Mouse (Mus musculus): ENCODE results near the gene 5430419D17Rik. TPM values are rescaled to one million over a fixed set of nuclear protein-coding genes. Genes with fewer than 3 reads are reported as not detected.

Gene 5430419D17Rik
- total RNA-seq, 2 experiments from 2014 or later: not detected

DNA sequence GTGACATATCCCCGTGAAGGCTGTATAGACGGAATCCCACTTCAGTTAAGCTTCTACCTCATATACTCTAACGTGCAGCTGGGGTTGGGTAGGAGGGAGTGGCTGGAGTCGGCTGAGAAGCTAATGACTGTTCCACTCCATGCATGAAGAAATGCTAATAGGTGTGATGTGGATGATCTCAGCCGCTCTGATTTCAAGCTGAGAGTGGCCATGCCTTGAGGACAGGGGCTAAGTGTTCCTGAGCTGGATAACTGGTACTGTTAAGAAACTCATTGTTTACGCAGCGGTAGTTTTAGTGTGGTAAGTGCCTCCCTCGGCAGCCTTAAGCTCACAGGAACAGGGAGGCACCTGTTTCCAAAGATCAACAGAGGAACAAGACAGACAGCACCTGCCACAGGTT lies 129.1 kb downstream of the 5430419D17Rik start:
- ATAC-seq (replicated peaks; ENCODE audit: low FRiP score, poor library complexity, severe bottlenecking): no peak

DNA sequence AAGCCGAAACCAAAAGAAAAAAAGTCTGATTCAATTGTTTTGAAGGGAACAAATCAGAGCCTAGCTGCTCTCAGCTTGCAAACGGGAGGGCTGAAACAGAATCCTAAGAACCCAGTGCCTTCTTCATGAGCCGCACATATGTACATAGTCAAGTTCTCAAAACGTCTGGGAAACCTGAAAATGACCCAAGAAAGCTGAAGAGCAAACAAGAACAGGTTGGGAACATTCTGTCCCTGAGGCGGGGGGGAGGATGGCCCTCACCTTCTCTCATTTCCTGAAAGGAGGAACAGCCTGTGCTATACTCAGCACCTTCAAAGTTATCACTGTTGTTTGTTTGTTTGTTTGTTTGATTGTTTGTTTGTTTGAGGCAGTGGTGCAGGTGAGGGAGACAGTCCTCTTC lies 132.5 kb downstream of the 5430419D17Rik start:
- ATAC-seq (replicated peaks; ENCODE audit: low FRiP score, poor library complexity, severe bottlenecking): no peak

DNA sequence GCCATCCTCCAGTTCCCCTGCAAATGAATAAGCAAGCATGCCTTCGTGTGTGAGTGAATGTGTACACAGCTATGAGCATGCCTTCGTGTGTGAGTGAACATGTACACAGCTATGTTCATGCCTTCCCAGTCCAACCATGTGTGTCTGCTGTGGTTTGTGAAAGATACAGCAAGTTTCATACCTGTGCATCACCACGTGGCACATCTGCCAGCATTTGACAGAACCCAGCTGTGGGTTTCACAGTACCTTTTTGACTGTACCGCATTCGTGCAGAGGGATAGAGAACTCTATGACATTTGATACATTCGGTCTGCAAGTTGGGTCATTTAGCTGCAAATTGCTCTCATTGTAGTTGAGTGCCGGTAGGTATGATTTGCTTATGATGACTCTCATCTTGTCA lies 140.3 kb downstream of the 5430419D17Rik start:
- no peak for ATAC-seq (replicated peaks; ENCODE audit: low FRiP score, poor library complexity, severe bottlenecking)

DNA sequence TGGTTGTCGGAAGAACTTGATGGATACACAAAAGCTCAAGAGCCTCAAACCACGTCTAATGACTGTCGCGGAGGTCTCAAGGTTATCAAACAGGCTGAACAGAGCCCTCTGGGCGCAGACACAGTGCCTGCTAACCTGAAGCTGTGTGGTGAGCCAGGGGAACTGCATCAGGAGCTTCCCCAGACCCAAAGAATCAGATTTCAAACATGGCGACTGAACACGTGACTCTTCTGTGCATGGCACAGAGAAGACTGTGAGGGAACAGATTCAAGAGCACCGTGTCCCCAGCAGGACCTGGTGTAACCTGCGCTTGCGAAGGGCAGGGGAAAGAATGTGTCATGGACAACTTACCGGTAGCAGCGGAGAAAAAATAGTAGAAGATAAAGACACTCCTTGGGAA lies 143.4 kb downstream of the 5430419D17Rik start:
- ATAC-seq (replicated peaks; ENCODE audit: low FRiP score, poor library complexity, severe bottlenecking): no peak

DNA sequence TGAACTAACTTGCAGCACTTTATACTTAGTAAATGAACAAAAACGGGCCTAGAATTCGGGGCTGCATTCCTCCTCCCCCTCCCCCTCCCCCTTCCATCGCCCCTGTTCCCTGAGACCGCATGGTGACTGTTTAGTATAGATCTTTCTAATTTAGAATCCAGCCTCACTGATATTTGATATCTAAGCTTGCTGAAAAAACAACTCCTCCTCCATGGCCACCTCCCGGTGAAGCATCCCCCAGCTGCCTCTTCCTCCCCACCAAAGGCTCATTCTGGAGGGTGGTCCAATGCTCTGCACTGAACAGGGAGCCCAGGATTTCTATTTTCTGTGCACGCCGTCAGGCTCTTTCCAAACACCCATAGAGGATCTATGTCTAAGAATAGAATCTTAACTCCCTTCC lies 144.1 kb downstream of the 5430419D17Rik start:
- no peak for ATAC-seq (replicated peaks; ENCODE audit: low FRiP score, poor library complexity, severe bottlenecking)

DNA sequence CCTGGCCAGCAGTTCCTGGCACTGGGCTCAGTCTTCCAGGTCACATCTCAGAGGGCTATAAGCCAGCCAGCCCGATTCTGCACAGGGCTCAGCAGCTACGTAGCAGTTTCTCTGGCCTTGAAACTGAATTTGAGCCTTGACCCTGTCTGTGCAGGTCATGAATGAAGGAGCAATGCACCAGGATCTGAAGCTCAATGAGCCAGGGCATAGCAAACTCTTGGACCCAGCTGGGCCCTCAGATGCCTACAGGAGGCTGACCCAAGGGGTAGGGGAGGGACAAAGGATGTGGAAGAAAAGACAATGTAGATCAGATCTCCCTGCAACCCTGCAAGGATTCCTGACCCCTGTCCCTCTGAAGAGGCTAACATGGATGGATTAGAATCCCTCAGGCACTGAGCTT lies 148.0 kb downstream of the 5430419D17Rik start, which contains the start of gene Cuzd1:
Gene Cuzd1 (minus strand): TSS at position 101 of the 400 bp plus-strand sequence.
- ATAC-seq (replicated peaks; ENCODE audit: low FRiP score, poor library complexity, severe bottlenecking): no peak

DNA sequence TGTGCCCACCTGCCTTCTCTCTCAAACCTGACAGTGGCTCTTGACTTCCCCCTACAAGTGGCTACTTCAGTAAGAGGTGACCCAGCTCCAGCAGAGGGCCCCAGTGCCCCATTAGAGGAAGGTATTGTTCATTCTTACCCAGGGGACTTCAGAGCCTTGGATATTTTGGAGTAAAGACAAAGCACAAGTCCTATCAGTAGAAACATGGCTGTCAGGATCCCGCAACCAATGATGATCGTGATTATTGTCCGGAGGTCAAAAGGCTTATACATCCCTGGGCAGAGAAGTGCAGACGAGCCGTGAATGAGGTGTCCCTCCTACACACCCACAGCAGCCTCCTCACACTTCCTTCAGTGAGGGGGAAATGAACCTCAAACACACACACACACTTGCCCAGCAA lies 152.9 kb downstream of the 5430419D17Rik start:
- ATAC-seq (replicated peaks; ENCODE audit: low FRiP score, poor library complexity, severe bottlenecking): no peak

DNA sequence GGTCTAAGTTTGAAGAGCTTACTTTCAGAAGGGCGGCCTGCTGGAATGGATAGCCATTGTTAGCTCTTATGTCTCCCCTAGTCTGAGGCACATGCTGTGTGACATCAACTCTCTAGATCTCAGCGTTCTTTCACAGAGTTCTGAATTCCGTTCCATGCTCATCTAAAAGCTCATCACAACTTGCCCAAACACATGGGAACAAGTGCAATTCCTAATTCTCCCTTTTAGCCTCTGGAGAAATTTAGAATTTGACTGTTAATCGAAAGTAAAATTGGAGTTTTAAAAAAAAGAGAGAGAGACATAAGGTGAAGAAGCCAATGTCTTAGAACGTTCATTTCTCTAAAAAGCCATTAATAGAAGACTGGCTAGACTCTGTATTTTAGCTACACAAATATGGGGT lies 155.2 kb downstream of the 5430419D17Rik start, which contains the start of gene Fam24b:
Gene Fam24b (minus strand): TSS at position 101 of the 400 bp plus-strand sequence.
- ATAC-seq (replicated peaks; ENCODE audit: low FRiP score, poor library complexity, severe bottlenecking): no peak

DNA sequence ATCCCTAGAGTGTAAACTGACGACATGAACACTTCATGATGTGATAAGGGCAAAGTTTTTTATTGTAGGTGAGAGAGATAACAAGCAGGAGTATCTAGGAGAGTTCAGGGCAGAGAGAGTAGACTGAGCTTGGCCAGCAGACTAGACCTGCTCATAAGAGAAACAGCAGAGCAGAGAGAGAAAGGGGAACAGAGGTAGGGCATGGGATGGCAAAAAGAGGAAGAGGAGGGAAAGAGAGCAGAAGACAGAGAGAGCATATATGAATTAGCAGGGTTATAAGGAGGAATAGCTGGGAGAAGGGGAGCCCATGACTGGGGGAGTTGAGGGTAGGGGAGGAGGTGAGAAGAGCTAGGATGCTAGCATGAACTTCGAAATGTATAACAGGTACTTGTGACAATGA lies 157.5 kb downstream of the 5430419D17Rik start:
- no peak for ATAC-seq (replicated peaks; ENCODE audit: low FRiP score, poor library complexity, severe bottlenecking)

DNA sequence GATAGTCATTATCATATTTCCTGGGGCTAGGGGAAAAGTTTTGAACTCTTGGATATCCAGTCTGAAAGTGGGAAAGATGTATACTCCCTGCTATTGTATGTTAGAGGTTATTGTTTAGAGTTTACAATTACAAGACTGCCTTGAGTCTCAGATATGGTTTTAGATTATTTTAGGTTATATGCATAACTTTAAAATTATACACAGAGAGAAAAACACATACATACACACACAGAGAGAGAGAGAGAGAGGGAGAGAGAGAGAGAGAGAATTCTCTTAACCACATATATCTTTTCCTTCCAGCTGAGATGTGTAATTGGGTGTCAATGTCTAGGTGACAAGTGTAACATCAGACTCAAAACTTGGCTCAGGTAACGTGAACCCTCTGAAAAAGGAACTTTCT lies 159.4 kb downstream of the 5430419D17Rik start, which contains the start of gene Fam24a:
Gene Fam24a (plus strand): TSS at position 301 of the 400 bp plus-strand sequence.
- no peak for ATAC-seq (replicated peaks; ENCODE audit: low FRiP score, poor library complexity, severe bottlenecking)

DNA sequence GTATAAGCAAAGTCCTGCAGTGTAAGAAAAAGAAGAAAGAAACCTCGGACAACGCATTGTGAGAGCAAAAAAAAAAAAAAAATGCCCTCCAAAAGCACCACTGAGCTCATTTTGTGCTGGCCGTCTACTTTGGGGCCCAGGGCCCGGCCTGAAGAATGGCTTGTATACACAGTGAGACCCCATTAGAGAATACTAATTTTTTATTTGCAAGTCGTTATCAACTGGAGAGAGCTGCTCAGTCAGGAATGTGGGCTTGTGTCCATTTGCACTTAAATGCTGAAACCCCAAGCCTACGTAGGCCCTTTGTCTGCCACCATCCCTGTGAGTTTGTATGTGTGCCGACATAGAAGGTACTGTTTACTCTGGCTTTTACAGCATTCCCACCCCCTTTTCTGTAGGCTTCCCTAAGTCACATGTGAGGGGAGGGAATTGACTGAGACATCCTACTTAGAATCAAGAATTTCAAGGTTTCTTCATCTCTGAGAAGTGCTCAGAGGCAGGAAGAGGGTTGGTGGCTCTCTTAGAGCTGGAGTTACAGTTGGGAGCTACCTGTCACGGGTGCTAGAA lies 163.4 kb downstream of the 5430419D17Rik start:
- no peak for ATAC-seq (replicated peaks; ENCODE audit: low FRiP score, poor library complexity, severe bottlenecking)

DNA sequence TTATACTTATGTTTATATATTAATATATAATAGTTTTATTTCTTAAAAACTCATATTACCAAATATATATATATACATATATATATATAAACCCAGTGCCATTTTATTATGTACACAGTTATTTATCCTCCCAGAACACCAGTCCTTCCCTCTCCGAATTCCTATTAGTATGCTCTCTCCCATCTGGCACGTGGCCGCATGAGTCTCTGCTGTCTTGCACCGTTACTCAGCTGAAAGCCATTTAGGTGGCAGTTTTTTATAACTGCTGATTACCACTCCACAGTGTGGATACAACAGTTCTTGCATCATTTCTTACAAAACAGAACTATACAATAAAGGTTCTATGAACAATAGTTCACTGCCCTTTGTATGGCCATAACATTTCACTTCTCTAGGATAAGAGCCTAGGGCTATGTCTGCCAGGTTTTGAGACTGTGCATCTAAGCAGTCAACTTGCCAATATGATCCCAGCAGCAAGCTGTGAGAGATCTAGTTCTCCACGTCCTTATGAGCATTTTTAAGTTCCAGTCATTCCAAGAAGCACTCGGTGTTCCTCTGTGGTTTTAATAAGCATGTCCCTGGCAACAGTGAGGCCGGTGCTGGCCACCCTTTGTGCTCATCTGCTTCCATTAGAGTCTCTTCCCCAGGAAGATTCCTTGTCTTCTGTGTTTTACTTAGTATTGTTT lies 171.8 kb downstream of the 5430419D17Rik start:
- no peak for ATAC-seq (replicated peaks; ENCODE audit: low FRiP score, poor library complexity, severe bottlenecking)

Other genes with a start within 250 kb of the 5430419D17Rik start
- not detected in 2 replicates for gene Htra1, start 238.3 kb upstream of the 5430419D17Rik start, total RNA-seq (2015; ENCODE audit: low replicate concordance)
- gene Htra1, start 238.3 kb upstream of the 5430419D17Rik start, total RNA-seq (2017; ENCODE audit: low replicate concordance): not detected in 2 replicates
- gene Dmbt1, start 142.3 kb upstream of the 5430419D17Rik start, total RNA-seq (2015; ENCODE audit: low replicate concordance): not detected in 2 replicates
- gene Dmbt1, start 142.3 kb upstream of the 5430419D17Rik start, total RNA-seq (2017; ENCODE audit: low replicate concordance): not detected in 2 replicates
- gene 4933402N03Rik, start 28.1 kb upstream of the 5430419D17Rik start, total RNA-seq (2015; ENCODE audit: low replicate concordance): not detected in 2 replicates
- not detected in 2 replicates for gene 4933402N03Rik, start 28.1 kb upstream of the 5430419D17Rik start, total RNA-seq (2017; ENCODE audit: low replicate concordance)
- gene Cuzd1, start 147.9 kb downstream of the 5430419D17Rik start, total RNA-seq (2015; ENCODE audit: low replicate concordance): not detected in 2 replicates
- not detected in 2 replicates for gene Cuzd1, start 147.9 kb downstream of the 5430419D17Rik start, total RNA-seq (2017; ENCODE audit: low replicate concordance)
- gene Fam24b, start 155.1 kb downstream of the 5430419D17Rik start, total RNA-seq (2015; ENCODE audit: low replicate concordance): not detected in 2 replicates
- not detected in 2 replicates for gene Fam24b, start 155.1 kb downstream of the 5430419D17Rik start, total RNA-seq (2017; ENCODE audit: low replicate concordance)
- gene Fam24a, start 159.5 kb downstream of the 5430419D17Rik start, total RNA-seq (2015; ENCODE audit: low replicate concordance): not detected in 2 replicates
- gene Fam24a, start 159.5 kb downstream of the 5430419D17Rik start, total RNA-seq (2017; ENCODE audit: low replicate concordance): not detected in 2 replicates
- 1.9 TPM in 2 replicates for gene 2310057M21Rik, start 188.4 kb downstream of the 5430419D17Rik start, total RNA-seq (2015; ENCODE audit: low replicate concordance)
- gene 2310057M21Rik, start 188.4 kb downstream of the 5430419D17Rik start, total RNA-seq (2017; ENCODE audit: low replicate concordance): 2.5 and 2.6 TPM in 2 replicates
- gene Pstk, start 196.7 kb downstream of the 5430419D17Rik start, total RNA-seq (2015; ENCODE audit: low replicate concordance): 0.96 and 6.9 TPM in 2 replicates
- 0.51 and 4.2 TPM in 2 replicates for gene Pstk, start 196.7 kb downstream of the 5430419D17Rik start, total RNA-seq (2017; ENCODE audit: low replicate concordance)
- 29.3 and 48.6 TPM in 2 replicates for gene Ikzf5, start 236.1 kb downstream of the 5430419D17Rik start, total RNA-seq (2015; ENCODE audit: low replicate concordance)
- gene Ikzf5, start 236.1 kb downstream of the 5430419D17Rik start, total RNA-seq (2017; ENCODE audit: low replicate concordance): 24.5 and 33.7 TPM in 2 replicates
- 3.8 and 15.0 TPM in 2 replicates for gene Acadsb, start 236.2 kb downstream of the 5430419D17Rik start, total RNA-seq (2015; ENCODE audit: low replicate concordance)
- 13.1 and 19.5 TPM in 2 replicates for gene Acadsb, start 236.2 kb downstream of the 5430419D17Rik start, total RNA-seq (2017; ENCODE audit: low replicate concordance)